Mouse (Mus musculus): ENCODE data around the gene BC147527.
"Not testable (repeated sequence)": the region's sequence is repeated elsewhere in the genome, so short reads cannot be mapped to it uniquely, and the experiment has no call there.

BC147527 gene

DNA sequence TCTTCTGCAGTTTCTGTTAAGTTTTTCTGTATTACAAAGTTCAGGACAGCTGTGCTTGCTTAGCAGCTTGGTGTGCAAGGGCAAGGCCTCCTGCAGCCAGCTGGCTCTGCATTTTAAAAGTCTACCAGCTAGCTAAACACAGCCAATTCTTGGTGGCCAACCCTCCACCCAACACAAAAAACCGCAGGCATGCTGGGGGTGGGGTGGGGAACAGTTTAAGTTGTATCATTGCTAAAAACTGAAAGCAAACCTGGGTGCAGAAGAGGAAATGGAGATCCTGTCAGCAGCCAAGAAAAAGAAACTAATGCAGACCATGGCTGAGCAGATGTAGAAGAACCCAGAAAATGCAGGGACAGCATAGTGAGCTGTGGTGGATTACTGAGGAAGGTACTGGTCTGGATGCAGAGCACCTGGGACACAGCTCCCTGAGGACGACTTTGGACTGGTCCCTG lies at the start of gene BC147527:
TSS of gene BC147527 (plus strand) at position 402 of the 452 bp plus-strand sequence.
- no peak for DNase-seq (ENCODE audit: low spot score in 2 of 2)

DNA sequence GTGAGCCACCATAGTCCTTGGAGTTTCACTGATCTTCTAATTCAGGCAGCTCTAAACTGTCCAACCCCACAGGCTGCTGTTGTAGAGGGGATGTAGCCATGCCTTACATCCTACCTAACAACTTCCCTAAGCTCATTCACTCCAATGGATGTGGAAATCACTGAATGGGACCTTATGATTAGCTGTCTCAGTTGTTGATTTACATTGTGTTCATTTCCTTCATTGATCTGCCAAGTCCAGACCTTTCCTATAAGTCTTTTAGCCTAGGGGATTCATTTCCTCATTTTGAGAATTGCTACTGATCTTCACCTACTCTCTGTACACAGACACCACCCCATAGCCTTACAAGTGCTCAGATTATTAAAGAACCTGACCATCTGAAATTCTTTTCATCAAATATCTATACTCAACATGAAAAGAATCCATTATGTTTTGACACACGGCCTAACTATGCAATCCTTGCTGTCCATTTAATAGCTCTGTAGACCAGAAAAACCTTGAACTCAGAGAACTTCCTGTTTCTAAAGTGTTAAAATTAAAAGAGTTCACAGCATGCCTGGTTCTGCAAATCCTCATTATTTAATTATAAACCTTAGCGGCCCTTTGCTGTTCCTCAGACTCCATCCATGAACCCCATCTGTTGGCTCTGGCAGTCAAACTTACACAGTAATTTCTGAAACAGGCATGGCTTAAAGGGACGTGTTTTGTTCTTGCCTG lies 48.8 kb upstream of the BC147527 start:
- not testable (repeated sequence) for DNase-seq (ENCODE audit: low spot score in 2 of 2)

DNA sequence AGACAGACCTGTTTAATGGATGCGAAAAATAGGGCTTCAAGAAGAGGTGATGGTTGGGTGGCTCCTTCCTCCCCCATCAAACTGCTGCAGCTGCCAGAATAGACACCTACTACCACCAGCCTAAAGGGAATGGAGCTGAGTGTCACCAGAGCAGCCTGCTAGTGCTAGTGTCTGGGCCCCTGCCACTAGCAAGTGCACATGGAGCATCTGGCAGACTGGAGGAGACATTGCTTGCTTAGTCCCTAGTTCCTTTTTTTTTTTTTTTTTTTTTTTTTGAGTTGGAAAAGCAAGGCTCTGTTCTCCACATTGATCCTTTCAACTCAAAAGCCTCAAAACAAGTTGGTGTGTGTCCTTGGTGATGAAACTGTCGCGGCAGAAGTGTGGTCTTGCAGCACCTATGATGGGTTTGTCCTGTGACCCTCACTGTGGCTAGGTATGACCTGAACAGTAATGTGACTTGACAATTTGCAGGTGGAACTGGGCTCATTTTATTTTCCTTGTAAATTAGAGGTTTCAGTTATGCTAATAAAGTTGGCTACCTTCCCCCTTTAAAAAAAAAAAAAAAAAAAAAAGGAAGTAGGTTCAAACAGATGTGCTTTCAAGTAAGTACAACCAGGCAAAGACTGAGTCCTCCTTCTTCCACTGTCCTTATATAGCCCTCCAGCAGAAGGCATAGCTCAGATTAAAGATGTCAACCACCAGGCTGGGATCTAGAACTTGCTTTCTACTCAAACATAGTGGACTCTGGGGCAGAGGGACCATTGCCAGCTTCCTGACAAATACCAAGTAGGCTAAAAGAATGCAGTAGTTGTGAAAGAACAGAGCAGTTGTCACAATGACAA lies 41.2 kb upstream of the BC147527 start:
- not testable (repeated sequence) for DNase-seq (ENCODE audit: low spot score in 2 of 2)

DNA sequence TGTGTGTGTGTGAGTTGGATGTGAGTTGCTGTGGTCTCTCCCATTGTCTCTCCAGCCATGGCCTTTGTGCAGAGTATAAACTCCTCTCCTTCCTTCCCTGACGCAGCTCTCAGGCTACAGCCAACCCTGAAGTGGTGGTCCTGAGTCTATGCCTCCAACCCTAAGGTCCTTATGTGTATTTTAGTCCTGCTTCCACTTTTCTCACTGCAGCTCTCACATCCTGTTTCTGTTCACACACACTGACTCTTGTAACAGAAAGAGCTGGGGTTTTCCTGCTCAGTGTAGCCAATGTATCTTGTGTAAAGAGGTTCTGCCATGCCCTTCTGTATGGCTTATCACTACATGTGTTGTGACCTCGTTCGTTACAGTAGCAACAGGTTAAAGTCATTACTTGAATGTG lies 40.5 kb upstream of the BC147527 start:
- DNase-seq (ENCODE audit: low spot score in 2 of 2): not testable (repeated sequence)

DNA sequence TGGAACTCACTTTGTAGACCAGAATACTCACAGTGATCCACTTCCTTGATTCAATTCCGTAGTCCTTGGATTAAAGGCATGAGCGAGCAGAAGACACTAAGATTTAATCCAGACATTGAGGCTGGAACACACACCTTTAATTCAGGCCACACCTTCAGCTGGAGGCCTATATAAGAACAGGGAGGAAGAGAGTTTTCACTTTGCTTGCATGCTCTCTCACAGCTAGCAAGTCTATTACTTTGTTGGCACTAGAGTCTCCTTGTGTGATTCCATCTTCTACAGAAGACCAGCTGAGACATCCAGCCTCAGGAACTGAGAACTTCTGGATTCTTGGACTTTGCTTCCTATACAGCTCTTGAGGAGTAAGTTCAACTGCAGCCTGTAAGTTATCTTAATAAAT lies 37.3 kb upstream of the BC147527 start, which contains the start of gene AF067061:
TSS of gene AF067061 (plus strand) at position 245 of the 400 bp plus-strand sequence.
- DNase-seq (ENCODE audit: low spot score in 2 of 2): not testable (repeated sequence)

DNA sequence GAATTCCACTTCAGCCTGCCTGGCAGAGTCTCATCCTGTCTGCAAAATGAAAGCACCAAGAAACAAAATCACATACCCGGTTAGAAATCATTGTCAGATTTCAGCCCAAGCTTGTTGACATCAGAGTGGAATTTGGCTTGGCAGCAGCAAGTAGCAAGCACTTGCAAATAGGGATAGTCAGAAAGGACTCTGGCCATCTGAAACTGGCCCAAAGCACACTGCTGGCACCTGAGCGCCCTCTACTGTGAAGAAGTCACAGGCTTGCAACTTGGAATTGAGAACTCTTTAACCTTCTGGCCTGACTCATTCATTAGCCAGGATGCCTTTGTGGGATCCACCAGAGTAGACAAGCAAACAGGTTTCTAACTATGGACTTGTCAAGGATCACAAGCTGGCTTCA lies 22.4 kb upstream of the BC147527 start:
- DNase-seq (ENCODE audit: low spot score in 2 of 2): not testable (repeated sequence)

DNA sequence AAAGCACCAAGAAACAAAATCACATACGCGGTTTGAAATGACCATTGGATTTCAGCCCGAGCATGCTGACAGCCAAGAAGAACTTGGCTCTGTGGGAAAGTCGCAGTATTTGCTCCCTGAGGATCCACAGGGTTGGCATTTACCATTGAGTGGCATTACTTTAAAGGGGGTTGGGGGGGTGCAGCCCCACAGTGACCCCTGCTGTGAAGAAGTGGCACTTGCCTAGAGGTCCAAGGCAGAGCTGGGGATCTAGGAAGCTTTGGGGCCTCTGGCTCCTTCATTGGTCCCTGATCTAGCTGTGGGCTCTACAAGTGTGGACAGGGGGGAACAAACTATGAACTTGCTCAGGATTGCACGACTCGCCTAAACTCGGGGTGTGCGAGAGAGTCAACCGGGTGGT lies 21.4 kb upstream of the BC147527 start:
- DNase-seq (ENCODE audit: low spot score in 2 of 2): no peak

DNA sequence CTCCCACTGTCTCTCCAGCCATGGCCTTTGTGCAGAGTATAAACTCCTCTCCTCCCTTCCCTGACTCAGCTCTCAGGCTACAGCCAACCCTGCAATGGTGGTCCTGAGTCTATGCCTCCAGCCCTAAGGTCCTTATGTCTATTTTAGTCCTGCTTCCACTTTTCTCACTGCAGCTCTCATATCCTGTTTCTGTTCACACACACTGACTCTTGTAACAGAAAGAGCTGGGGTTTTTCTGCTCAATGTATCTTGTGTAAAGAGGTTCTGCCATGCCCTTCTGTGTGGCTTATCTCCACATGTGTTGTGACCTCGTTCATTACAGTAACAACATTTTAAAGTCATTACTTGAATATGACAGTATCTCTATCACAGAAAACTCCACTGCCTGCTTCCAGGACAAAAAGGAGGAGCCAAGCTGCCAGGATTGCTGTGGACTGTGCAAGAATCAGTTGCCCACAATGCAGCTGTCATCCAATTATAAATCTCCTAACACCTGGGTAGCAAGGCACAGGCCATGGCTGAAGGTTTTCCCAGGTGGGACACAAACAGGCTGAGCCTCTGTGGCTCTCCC lies 783 bp upstream of the BC147527 start:
- no peak for DNase-seq (ENCODE audit: low spot score in 2 of 2)

DNA sequence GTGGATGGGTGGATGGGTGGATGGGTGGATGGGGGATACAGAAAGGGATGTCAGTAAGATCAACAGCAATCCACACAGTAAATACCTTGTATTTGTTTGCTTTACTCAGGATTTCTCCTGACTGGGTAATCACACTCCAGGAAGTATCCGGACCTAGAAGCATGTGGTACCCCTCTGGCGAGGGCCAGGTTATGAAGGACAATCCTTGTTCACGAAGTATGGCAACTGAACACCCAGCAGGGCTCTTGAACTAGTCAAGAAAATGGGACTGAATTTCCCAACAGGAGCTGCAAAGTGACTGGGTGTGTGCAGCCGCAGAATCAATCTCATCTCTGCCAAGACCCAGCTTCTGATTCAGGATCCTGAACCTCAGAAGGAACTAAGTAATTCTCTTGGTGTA lies 661 bp downstream of the BC147527 start:
- DNase-seq (ENCODE audit: low spot score in 2 of 2): no peak

DNA sequence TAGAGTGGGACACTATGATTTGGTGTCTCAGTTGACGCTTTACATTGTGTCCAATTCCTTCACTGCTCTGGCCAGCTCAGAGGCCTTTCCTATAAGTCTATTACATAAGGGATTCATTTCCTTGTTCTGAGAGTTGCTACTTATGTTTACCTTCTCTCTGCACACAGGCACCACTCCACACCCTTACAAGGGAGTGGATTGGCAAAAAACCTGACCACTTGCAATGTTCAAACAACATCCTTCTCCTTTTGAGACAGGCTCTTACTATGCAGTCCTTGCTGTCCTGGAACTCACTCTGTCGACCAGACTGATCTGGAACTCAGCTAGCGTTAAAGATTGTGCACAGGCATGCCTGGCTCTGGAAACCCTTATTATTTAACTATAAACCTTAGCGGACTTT lies 10.6 kb downstream of the BC147527 start:
- no peak for DNase-seq (ENCODE audit: low spot score in 2 of 2)

DNA sequence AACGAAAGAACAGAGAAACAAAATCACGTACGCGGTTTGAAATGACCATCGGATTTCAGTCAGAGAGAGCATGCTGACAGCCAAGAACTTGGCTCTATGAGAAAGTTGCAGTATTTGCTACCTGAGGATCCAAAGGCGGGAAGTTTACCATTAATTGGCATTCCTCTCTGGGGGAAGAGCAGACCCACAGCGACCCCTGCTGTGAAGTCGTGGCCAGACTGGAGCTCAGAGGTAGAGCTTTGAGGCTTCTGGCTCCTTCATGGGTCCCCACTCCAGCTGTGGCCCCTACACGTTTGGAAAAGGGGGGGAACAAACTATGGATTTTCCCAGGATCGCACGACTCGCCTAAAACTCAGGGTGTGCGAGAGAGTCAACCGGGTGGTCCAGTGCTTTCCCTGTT lies 13.4 kb downstream of the BC147527 start:
- DNase-seq (ENCODE audit: low spot score in 2 of 2): no peak

DNA sequence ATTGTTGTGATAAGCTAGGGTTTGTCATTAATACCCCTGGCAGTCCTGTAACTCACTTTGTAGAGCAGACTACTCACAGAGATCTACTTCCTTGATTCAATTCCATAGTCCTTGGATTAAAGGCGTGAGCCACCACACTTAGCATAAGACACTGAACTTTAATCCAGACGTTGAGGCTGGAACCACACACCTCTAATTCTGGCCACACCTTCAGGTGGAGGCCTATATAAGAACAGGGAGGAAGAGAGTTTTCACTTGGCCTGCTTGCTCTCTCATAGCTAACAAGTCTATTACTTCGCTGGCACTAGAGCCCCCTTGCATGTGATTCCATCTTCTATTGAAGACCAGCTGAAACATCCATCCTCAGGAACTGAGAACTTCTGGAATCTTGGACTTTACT lies 16.4 kb downstream of the BC147527 start, which contains the start of gene Tcstv3:
TSS of gene Tcstv3 (plus strand) at position 301 of the 400 bp plus-strand sequence.
- DNase-seq (ENCODE audit: low spot score in 2 of 2): not testable (repeated sequence)

DNA sequence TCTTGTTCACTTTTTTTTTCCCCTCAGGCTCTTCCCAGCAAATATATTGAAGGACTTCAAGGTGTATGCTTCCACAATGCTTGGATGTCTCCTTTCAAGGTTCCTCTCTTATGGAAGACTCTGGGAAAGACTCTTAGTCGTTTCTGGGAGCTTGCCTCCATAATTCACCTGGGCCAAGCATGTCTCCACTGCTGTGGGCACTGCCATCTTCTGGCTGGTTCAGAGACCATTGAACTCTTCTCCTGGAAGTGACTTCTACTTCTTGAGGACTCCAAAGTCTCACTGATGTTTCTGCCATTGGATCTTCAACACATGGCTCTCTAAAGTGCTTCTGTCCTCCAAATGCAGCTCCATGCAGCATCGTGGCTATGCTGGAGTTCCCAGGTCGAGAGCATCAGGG lies 20.0 kb downstream of the BC147527 start:
- no peak for DNase-seq (ENCODE audit: low spot score in 2 of 2)

DNA sequence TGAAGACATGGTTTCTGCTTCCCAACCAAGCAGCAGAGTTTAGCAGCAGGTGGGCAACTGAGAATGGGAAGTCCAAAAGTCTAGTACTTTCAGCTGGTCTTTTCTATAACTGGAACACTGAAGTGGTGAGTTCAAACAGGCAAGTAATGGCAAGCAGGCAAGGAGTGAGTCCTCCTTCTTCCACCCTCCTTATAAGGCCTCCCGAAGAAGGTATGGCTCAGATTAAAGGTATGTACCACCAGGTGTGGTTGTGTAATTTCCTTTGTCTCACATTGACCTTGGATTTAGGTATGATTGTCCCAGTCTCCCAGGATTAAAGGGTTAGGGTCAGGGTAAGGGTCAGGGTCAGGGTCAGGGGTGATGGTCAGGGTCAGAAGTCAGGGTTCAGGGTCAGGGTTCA lies 20.5 kb downstream of the BC147527 start:
- no peak for DNase-seq (ENCODE audit: low spot score in 2 of 2)

Measured in urinary bladder, postnatal 4 days (tissue).